Mouse (Mus musculus) small intestine, adult 2 months (tissue): ENCODE data around the gene Morf4l2.

Experiments
- CTCF ChIP-seq: fragments of 200-500 bp; IDR thresholded peaks from 2 replicates; pipeline ENCODE4 v1.5.1; 2012; ENCODE audit warnings: low read depth, mild to moderate bottlenecking, control low read depth, inconsistent platforms, low read length, moderate library complexity, mixed read lengths; ENCODE audit not compliant: insufficient replicate concordance, insufficient read length; ENCODE audit errors: extremely low read depth
- POLR2A ChIP-seq: fragments of 200-500 bp; IDR thresholded peaks from 2 replicates; pipeline ENCODE4 v1.6.1; 2012; ENCODE audit warnings: low read depth, mild to moderate bottlenecking, control low read depth, inconsistent platforms, low read length, moderate library complexity

- TF ChIP-seq CTCF (no peak), POLR2A (no peak)
Observed at GRCm38 (mm10) chrX:136708168-136708681, 35.3 kb downstream of the Morf4l2 start.
